Mouse (Mus musculus) embryonic facial prominence, embryonic 11.5 days (tissue): Measurements from ENCODE around the gene B4galt5. TPM values are rescaled to one million over a fixed set of nuclear protein-coding genes. Genes with fewer than 3 reads are reported as not detected.
A peak's percentile ranks its signal among the peaks of the same experiment; 100 is the strongest.

Source experiments
- ATAC-seq: fragments of 200-750 bp; cut with Nextera tagmentation; replicated peaks from 2 replicates; pipeline ENCODE4 v1.8.0; 2017; ENCODE audit warnings: low read depth; ENCODE audit not compliant: insufficient number of reproducible peaks, low FRiP score, low TSS enrichment
- DNase-seq: peaks from one replicate; pipeline ENCODE4 v3.0.0-alpha.2; 2015; ENCODE audit warnings: low spot score
- H3K27ac ChIP-seq: fragments of 300-500 bp; sonication (generic); replicated peaks from 2 replicates; pipeline ENCODE4 v1.5.1; 2014; ENCODE audit warnings: mild to moderate bottlenecking, low read depth, low read length, control low read depth
- H3K27me3 ChIP-seq: fragments of 300-500 bp; sonication (generic); 2 replicates; pipeline ENCODE4 v1.6.1; 2014; ENCODE audit warnings: mild to moderate bottlenecking, low read length, moderate library complexity, mixed read lengths; ENCODE audit not compliant: control insufficient read depth, insufficient read depth
- H3K36me3 ChIP-seq: fragments of 300-500 bp; sonication (generic); replicated peaks from 2 replicates; pipeline ENCODE4 v1.6.1; 2014; ENCODE audit warnings: low read depth, mild to moderate bottlenecking, low read length, moderate library complexity, mixed read lengths; ENCODE audit not compliant: control insufficient read depth, insufficient read depth
- H3K4me1 ChIP-seq: fragments of 300-500 bp; sonication (generic); 2 replicates; pipeline ENCODE4 v1.6.1; 2014; ENCODE audit warnings: low read length, mixed read lengths; ENCODE audit not compliant: control insufficient read depth, insufficient read depth
- H3K4me2 ChIP-seq: fragments of 300-500 bp; sonication (generic); 2 replicates; pipeline ENCODE4 v1.6.1; 2014; ENCODE audit warnings: low read depth, mild to moderate bottlenecking, control low read depth, low read length, moderate library complexity
- H3K4me3 ChIP-seq: fragments of 300-500 bp; sonication (generic); 2 replicates; pipeline ENCODE4 v1.5.1; 2014; ENCODE audit warnings: low read depth, low read length, control low read depth
- H3K9ac ChIP-seq: fragments of 300-500 bp; sonication (generic); replicated peaks from 2 replicates; pipeline ENCODE4 v1.6.1; 2014; ENCODE audit warnings: mild to moderate bottlenecking, control low read depth, low read length
- H3K9me3 ChIP-seq: fragments of 300-500 bp; sonication (generic); replicated peaks from 2 replicates; pipeline ENCODE4 v1.6.1; 2016; ENCODE audit warnings: mild to moderate bottlenecking, low read length, inconsistent platforms, mixed read lengths; ENCODE audit not compliant: control insufficient read depth
- WGBS: fragments of 180-500 bp; shearing (Covaris S2); extraction: QIAGEN DNeasy Blood & Tissue Kit; methylation state at CpG from one replicate; pipeline ENCODE4 v1.1.7; 2014; 5-methylcytosine and 5-hydroxymethylcytosine counted together
- polyA plus RNA-seq: library from polyadenylated mRNA; unstranded; fragments of >200 nt; fragmentation: Nextera tagmentation; extraction: Ambion mirVana; gene quantifications from 2 replicates; pipeline ENCODE4 v1.2.1, GENCODE M21; 2014

The B4galt5 gene
- polyA plus RNA-seq, 1 experiment from 2014 or later: 17.0 TPM

DNA sequence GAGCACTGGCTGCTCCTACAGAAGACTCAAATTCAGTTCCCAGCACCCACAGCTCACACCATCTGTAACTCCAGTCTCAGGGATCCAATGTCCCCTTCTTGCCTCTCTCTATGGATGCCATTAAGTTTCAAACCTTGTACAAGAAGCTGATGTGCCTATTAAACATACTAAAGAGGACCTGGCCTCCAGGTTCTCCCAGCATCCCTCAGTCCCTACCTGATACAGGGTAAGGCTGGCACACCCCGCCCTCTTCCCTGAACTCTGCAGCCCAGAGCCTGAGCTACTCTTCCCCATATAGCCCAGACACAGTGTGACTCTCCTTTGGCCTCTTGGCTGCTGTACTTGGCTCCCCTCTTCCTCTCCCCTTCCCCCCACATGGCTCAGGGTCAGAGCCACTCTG, 38.9 kb downstream of the B4galt5 start:
- no peak overlapping the region for H3K4me2 ChIP-seq
- ATAC-seq: no peak
- H3K9me3 ChIP-seq: no peaks in the 10 kb centered on the region
- no peaks in the 10 kb centered on the region for H3K36me3 ChIP-seq
- no peaks in the 10 kb centered on the region for H3K4me1 ChIP-seq
- H3K27ac ChIP-seq: no peak overlapping the region
- H3K4me3 ChIP-seq: no peak overlapping the region
- WGBS: 85% methylated on average over 1 of the region's 1 CpGs
- H3K9ac ChIP-seq: no peak overlapping the region
- no peak for DNase-seq
- no peaks in the 10 kb centered on the region for H3K27me3 ChIP-seq

DNA sequence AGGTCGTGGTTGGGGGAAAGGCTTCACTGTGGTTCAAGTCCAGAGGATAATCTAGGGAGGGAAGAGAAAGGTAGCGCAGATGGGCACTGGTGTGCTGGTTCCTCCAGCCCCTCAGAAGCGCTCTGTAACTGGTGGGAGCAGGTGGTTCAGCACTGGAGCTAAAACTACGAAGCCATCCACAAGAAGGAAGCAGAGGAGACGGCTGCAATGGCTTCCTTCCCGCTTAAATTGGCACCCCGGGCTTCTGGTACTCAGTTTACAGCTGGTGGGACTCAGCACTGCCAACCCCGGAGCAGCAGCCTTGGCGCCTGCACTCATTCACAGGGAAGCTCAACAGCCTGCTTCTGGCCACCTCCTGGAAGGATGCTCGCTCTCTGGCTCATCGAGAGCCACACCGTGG, 39.7 kb downstream of the B4galt5 start:
- Histone ChIP-seq H3K4me1 (no peaks in the 10 kb centered on the region), H3K36me3 (no peaks in the 10 kb centered on the region), H3K27ac (no peak overlapping the region), H3K9me3 (no peaks in the 10 kb centered on the region), H3K9ac (no peak overlapping the region), H3K27me3 (no peaks in the 10 kb centered on the region), H3K4me2 (no peak overlapping the region), H3K4me3 (no peak overlapping the region)
- DNase-seq (no peak), ATAC-seq (no peak)
- WGBS: 89% methylated on average over 12 of the region's 12 CpGs

DNA sequence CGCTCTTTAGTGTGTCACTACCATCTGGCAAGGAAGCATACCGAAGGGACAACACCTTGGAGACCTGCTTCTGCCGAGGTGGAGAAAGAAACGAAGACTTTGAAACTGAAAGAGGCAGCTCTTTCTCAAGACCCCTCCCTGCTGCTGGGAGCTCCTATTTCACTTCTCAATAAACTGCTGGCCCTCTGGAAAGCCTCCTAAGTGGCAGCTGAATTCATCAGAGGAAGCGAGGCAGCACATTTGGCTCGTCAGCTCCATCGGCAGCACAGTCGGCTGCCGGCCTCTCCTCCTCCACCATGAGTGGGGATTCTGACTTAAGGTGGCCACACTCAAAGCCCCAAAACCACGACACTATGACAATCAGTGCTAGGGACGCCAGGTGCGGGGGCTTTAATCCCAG, 41.3 kb downstream of the B4galt5 start:
- Histone ChIP-seq H3K4me3 (no peak overlapping the region), H3K4me2 (no peak overlapping the region), H3K4me1 (no peaks in the 10 kb centered on the region), H3K9ac (no peak overlapping the region), H3K27ac (no peak overlapping the region), H3K36me3 (no peaks in the 10 kb centered on the region), H3K9me3 (no peaks in the 10 kb centered on the region), H3K27me3 (no peaks in the 10 kb centered on the region)
- ATAC-seq (no peak), DNase-seq (peak; percentile 43)
- WGBS: 55% methylated on average over 12 of the region's 12 CpGs

DNA sequence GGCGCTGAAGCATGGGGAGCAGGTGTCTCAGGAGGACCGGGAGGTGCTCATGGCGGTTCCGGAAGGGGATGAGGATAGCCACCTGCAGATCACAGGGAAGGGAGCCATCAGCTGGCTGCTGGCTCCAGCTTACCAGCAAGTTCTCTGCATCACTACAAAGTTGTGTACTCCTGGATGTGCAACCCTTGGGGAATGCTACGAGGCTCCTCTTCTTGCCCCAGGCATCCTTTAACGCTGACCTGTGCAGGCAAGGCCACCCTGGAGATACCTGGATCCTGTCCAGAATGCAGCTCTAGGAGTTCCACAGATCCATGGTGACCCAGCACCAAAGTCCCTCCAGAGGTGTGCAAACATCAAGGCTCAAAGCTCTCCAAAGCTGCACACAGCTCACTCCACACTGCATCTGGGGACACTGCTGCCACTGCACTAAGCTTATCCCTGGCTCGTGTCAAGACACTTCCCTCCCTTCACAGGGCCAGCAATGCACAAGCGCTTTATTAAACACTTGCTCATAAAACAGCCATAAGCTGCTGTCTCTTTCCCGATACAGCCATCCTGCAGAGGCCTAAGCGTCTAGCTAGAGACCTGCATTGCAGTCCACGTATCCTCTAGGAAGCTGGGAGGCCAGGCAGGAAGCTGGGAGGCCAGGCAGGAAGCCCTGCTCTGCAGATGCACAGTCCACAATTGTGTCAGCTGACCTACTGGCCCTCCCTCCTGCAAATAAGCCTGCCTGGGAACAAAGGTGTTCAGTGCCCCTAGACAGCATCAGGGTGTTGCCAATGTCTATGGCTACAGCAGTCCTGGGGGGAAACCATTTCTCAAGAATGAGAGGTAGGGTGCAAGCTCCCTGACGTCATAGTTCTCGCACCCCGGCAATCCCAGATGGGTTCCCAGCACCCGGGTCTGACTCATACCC, 42.1 kb downstream of the B4galt5 start:
- 83% methylated on average over 15 of the region's 15 CpGs for WGBS
- Histone ChIP-seq H3K27me3 (no peaks in the 10 kb centered on the region), H3K9me3 (no peaks in the 10 kb centered on the region), H3K36me3 (no peaks in the 10 kb centered on the region; the same call in 1 of the 2 replicates), H3K27ac (no peak overlapping the region), H3K9ac (peak overlapping the region; percentile 25; the same call in 1 of the 2 replicates), H3K4me2 (no peak overlapping the region), H3K4me1 (no peaks in the 10 kb centered on the region), H3K4me3 (no peak overlapping the region)
- ATAC-seq (no peak), DNase-seq (no peak)

DNA sequence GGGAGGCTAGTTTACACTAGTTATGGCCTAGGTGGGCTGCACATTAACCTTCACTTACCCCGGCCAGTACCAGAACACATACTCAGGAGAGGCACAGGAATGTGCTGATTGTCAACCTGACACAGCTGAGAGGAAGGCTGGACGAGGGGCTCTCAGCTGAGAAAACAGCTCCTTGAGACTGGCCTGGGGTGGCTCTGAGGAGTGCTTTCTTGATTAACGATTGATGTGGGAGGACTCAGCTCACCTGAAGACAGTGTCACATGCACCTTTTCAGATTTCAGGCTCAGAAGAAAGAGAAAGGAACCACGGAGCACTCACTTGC, 42.7 kb downstream of the B4galt5 start:
- 80% methylated on average over 4 of the region's 4 CpGs for WGBS
- Histone ChIP-seq H3K27ac (no peak overlapping the region), H3K4me3 (no peak overlapping the region), H3K36me3 (no peaks in the 10 kb centered on the region; the same call in 1 of the 2 replicates), H3K9ac (no peak overlapping the region), H3K4me2 (no peak overlapping the region), H3K4me1 (no peaks in the 10 kb centered on the region), H3K27me3 (no peaks in the 10 kb centered on the region), H3K9me3 (no peaks in the 10 kb centered on the region)
- ATAC-seq: no peak
- no peak for DNase-seq

DNA sequence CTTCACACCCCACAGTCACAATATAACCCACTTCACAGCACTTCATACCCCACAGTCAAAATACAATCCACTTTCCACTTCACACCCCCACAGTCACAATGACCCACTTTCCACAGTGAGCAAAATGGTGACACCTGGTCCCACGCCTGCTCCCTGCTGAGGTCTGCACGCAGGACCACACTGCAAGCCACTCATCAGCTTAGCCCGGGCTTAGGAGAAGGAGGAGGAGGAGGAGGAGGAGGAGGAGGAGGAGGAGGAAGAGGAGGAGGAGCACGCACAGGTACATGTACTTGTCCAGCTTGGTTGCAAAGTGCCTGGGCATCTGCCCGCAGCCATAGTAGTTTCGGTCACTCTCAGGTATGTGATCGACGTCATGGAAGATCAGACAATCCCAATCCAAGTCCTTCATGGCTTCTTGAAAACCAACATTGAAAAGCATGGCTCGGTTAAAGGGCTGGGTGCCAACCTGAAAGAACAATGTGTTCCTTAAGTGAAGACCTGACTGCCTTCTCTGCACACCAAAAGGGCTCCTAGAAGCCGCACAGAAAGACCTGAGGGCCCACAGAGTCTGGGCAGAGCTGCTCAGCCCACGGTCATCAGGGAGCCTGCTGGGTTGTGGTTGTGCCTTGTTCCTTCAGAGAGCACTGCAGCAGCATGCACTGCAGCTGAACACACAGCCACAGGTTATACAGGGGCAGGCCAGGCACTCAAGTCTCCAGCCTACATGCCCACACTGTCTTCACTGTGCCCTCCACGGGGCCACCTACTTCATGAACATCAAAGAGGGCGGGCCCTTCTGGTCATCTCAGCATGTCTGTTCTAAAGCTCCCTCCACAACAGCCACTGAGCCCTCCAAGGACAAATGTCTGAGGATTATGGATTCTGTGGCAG, 43.4 kb downstream of the B4galt5 start:
- Histone ChIP-seq H3K36me3 (no peaks in the 10 kb centered on the region; the same call in 1 of the 2 replicates), H3K9ac (no peak overlapping the region)
- no peak for DNase-seq

DNA sequence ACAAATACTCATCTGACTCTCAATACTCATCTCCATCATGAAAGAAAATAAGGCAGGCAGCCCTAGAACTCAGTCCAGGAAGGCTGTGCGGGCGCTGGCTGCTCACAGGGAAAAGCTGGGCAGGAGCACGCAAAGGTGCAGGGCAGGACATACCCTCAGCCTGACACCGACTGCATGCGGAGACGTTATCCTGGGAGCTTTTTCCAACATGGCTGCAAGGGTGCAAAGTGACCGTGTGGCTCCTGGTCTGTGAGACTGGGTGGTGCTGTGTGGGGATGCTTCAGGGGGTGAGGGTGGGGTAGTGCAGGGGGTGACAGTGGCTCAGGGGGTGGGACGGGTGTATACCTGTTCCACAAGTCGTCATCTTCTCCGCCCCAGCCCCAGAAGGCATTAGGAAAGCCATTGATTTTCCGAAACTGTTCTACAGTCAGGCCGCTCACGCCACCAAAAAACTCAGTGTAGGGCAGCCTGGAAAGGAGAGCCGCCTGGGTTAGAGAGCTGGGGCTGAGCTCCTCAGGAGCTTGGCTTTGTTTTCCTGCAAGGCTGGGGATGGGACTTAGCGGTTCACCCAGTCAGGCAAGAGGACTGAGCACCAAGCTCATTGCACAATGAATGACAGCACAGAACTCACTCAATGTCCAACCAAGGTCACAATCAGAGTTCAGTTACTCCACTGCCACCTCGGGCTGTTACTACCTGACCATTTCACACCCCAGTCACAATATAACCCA, 44.2 kb downstream of the B4galt5 start:
- WGBS: 89% methylated on average over 16 of the region's 16 CpGs
- H3K27ac ChIP-seq: no peak overlapping the region
- H3K36me3 ChIP-seq: no peaks in the 10 kb centered on the region; the same call in 1 of the 2 replicates

More for the DNA sequence above, 43.4 kb downstream of the B4galt5 start:
- no peak for ATAC-seq
- 93% methylated on average over 12 of the region's 13 CpGs for WGBS
- Histone ChIP-seq H3K27ac (no peak overlapping the region), H3K4me1 (no peaks in the 10 kb centered on the region), H3K4me3 (no peak overlapping the region), H3K4me2 (no peak overlapping the region), H3K27me3 (no peaks in the 10 kb centered on the region), H3K9me3 (no peaks in the 10 kb centered on the region)

More for the DNA sequence above, 44.2 kb downstream of the B4galt5 start:
- no peak overlapping the region for H3K4me2 ChIP-seq
- ATAC-seq (no peak), DNase-seq (no peak)
- no peaks in the 10 kb centered on the region for H3K4me1 ChIP-seq
- no peaks in the 10 kb centered on the region for H3K27me3 ChIP-seq
- H3K9ac ChIP-seq: no peak overlapping the region
- H3K4me3 ChIP-seq: no peak overlapping the region
- H3K9me3 ChIP-seq: no peaks in the 10 kb centered on the region
